Mouse (Mus musculus) myocyte (in vitro differentiated cells): ENCODE data around the gene Lyzl4. TPM values are rescaled to one million over a fixed set of nuclear protein-coding genes. Genes with fewer than 3 reads are reported as not detected.

Source experiments
- H3K27me3 ChIP-seq: one replicate; pipeline ENCODE4 v1.6.1; 2011; ENCODE audit not compliant: control insufficient read depth, insufficient read depth, insufficient read length
- H3K36me3 ChIP-seq: one replicate; pipeline ENCODE4 v1.6.1; 2011; ENCODE audit not compliant: control insufficient read depth, insufficient read depth
- H3K4me2 ChIP-seq: one replicate; pipeline ENCODE4 v1.6.1; 2011; ENCODE audit warnings: low read depth, control low read depth
- H3K4me3 ChIP-seq: one replicate; pipeline ENCODE4 v1.5.1; 2011; ENCODE audit warnings: mild to moderate bottlenecking, control low read depth, moderate library complexity
- H3K79me2 ChIP-seq: one replicate; pipeline ENCODE4 v1.6.1; 2011; ENCODE audit not compliant: control insufficient read depth, insufficient read depth
- H3ac ChIP-seq: one replicate; pipeline ENCODE4 v1.6.1; 2011; ENCODE audit not compliant: control insufficient read depth, insufficient read length
- CEBPB ChIP-seq: IDR thresholded peaks from 2 replicates; pipeline ENCODE4 v1.6.1; 2011; ENCODE audit warnings: mild to moderate bottlenecking, moderate library complexity; ENCODE audit not compliant: poor library complexity, insufficient read depth, severe bottlenecking
- E2F4 ChIP-seq: IDR thresholded peaks from one replicate; pipeline ENCODE4 v1.6.1; 2011; ENCODE audit warnings: mild to moderate bottlenecking, control low read depth, moderate library complexity; ENCODE audit not compliant: insufficient read depth
- MAX ChIP-seq: IDR thresholded peaks from one replicate; pipeline ENCODE4 v1.6.1; 2011; ENCODE audit warnings: low read depth, mild to moderate bottlenecking, control low read depth
- MYOD1 ChIP-seq, 3 experiments: IDR thresholded peaks; one replicate each; pipeline ENCODE4 v1.6.1; 2011; ENCODE audit warnings: control low read depth in 2 of 3, low read depth in 2 of 3, mild to moderate bottlenecking in 2 of 3, moderate library complexity in 1 of 3; ENCODE audit not compliant: insufficient read length in 2 of 3, control insufficient read depth in 1 of 3
- MYOG ChIP-seq, 3 experiments: IDR thresholded peaks; one replicate each; pipeline ENCODE4 v1.6.1; 2011; ENCODE audit warnings: control low read depth in 2 of 3, low read depth in 2 of 3, mild to moderate bottlenecking in 2 of 3; ENCODE audit not compliant: insufficient read length in 2 of 3, control insufficient read depth in 1 of 3, insufficient read depth in 1 of 3
- POLR2A ChIP-seq: IDR thresholded peaks from one replicate; pipeline ENCODE4 v1.6.1; 2011; ENCODE audit warnings: low read depth, mild to moderate bottlenecking, control low read depth, moderate library complexity; ENCODE audit not compliant: insufficient read length
- POLR2AphosphoS2 ChIP-seq: IDR thresholded peaks from one replicate; pipeline ENCODE4 v1.6.1; 2011; ENCODE audit warnings: low read depth, control low read depth; ENCODE audit not compliant: insufficient read length
- REST ChIP-seq: IDR thresholded peaks from one replicate; pipeline ENCODE4 v1.6.1; 2011; ENCODE audit warnings: mild to moderate bottlenecking, control low read depth, moderate library complexity; ENCODE audit not compliant: insufficient read depth, insufficient read length
- SRF ChIP-seq: IDR thresholded peaks from one replicate; pipeline ENCODE4 v1.6.1; 2011; ENCODE audit warnings: low read depth; ENCODE audit not compliant: control insufficient read depth, insufficient read length
- TCF12 ChIP-seq: IDR thresholded peaks from one replicate; pipeline ENCODE4 v1.6.1; 2011; ENCODE audit warnings: mild to moderate bottlenecking, control low read depth; ENCODE audit not compliant: poor library complexity, insufficient read depth, severe bottlenecking
- TCF3 ChIP-seq: IDR thresholded peaks from one replicate; pipeline ENCODE4 v1.6.1; 2011; ENCODE audit warnings: low read depth, control low read depth; ENCODE audit not compliant: insufficient read length
- USF1 ChIP-seq: IDR thresholded peaks from one replicate; pipeline ENCODE4 v1.6.1; 2011; ENCODE audit warnings: low read depth, mild to moderate bottlenecking, control low read depth, moderate library complexity
- polyA plus RNA-seq: library from polyadenylated mRNA; unstranded; fragments of >200 nt; fragmentation: generic; extraction: Trizol; gene quantifications from one replicate; pipeline ENCODE4 v1.2.1, GENCODE M21; 2012; ENCODE audit warnings: missing spikeins

The Lyzl4 gene
- polyA plus RNA-seq, 1 experiment: not detected

- TF ChIP-seq E2F4: no peak
- no peak for TF ChIP-seq REST
- Histone ChIP-seq H3ac (no peak overlapping the region), H3K4me2 (no peak overlapping the region), H3K79me2 (no peaks in the 10 kb centered on the region), H3K36me3 (no peaks in the 10 kb centered on the region), H3K4me3 (no peak overlapping the region), H3K27me3 (peaks cover 31% of the 10 kb centered on the region)
Measured at GRCm38 (mm10) chr9:121623235-121623634, 18.7 kb downstream of the Lyzl4 start.

- Histone ChIP-seq H3K27me3 (peaks cover 55% of the 10 kb centered on the region), H3K36me3 (no peaks in the 10 kb centered on the region), H3K4me2 (no peak overlapping the region), H3K4me3 (no peak overlapping the region), H3ac (no peak overlapping the region), H3K79me2 (no peaks in the 10 kb centered on the region)
- TF ChIP-seq E2F4 (no peak), MYOD1 (IDR thresholded peaks at IDR 0.05; ENCODE audit: control insufficient read depth in 1 of 3, insufficient read length in 2 of 3, low read depth in 2 of 3) (no peak), USF1 (no peak), CEBPB (no peak), MYOG (IDR thresholded peaks at IDR 0.05; ENCODE audit: control insufficient read depth in 1 of 3, insufficient read depth in 1 of 3, insufficient read length in 2 of 3, low read depth in 2 of 3) (no peak), TCF3 (no peak), POLR2A (no peak), SRF (no peak), POLR2AphosphoS2 (no peak), TCF12 (no peak), REST (no peak), MAX (no peak)
Measured at GRCm38 (mm10) chr9:121619441-121619840, 22.5 kb downstream of the Lyzl4 start.

GRCm38 (mm10) chr9:121616471-121616870, 25.4 kb downstream of the Lyzl4 start:
- H3K4me2 ChIP-seq: no peak overlapping the region
- no peak overlapping the region for H3K4me3 ChIP-seq
- peaks cover 58% of the 10 kb centered on the region for H3K27me3 ChIP-seq
- TF ChIP-seq E2F4: no peak
- TF ChIP-seq POLR2A: no peak
- TF ChIP-seq POLR2AphosphoS2: no peak
- no peak for TF ChIP-seq TCF12
- no peak for TF ChIP-seq MYOD1 (IDR thresholded peaks at IDR 0.05; ENCODE audit: control insufficient read depth in 1 of 3, insufficient read length in 2 of 3, low read depth in 2 of 3)
- no peak for TF ChIP-seq REST
- no peak for TF ChIP-seq MAX
- no peak for TF ChIP-seq TCF3
- no peak for TF ChIP-seq CEBPB
- TF ChIP-seq MYOG (IDR thresholded peaks at IDR 0.05; ENCODE audit: control insufficient read depth in 1 of 3, insufficient read depth in 1 of 3, insufficient read length in 2 of 3, low read depth in 2 of 3): no peak
- no peak for TF ChIP-seq SRF
- no peak for TF ChIP-seq USF1
- no peak overlapping the region for H3ac ChIP-seq
- H3K36me3 ChIP-seq: no peaks in the 10 kb centered on the region
- H3K79me2 ChIP-seq: no peaks in the 10 kb centered on the region

GRCm38 (mm10) chr9:121614241-121614757, 27.6 kb downstream of the Lyzl4 start:
- TF ChIP-seq USF1: no peak
- no peak for TF ChIP-seq MYOD1 (IDR thresholded peaks at IDR 0.05; ENCODE audit: control insufficient read depth in 1 of 3, insufficient read length in 2 of 3, low read depth in 2 of 3)
- no peak for TF ChIP-seq TCF3
- no peak for TF ChIP-seq MYOG (IDR thresholded peaks at IDR 0.05; ENCODE audit: control insufficient read depth in 1 of 3, insufficient read depth in 1 of 3, insufficient read length in 2 of 3, low read depth in 2 of 3)
- TF ChIP-seq REST: no peak
- H3ac ChIP-seq: no peak overlapping the region
- no peaks in the 10 kb centered on the region for H3K36me3 ChIP-seq
- peaks cover 57% of the 10 kb centered on the region for H3K27me3 ChIP-seq
- no peak overlapping the region for H3K4me2 ChIP-seq
- H3K79me2 ChIP-seq: no peaks in the 10 kb centered on the region
- no peak overlapping the region for H3K4me3 ChIP-seq

- no peak overlapping the region for H3K4me3 ChIP-seq
- TF ChIP-seq MAX (no peak), POLR2A (no peak), E2F4 (no peak), SRF (no peak)
- H3K27me3 ChIP-seq: peaks cover 48% of the 10 kb centered on the region
- H3K4me2 ChIP-seq: no peak overlapping the region
- no peaks in the 10 kb centered on the region for H3K79me2 ChIP-seq
- no peak overlapping the region for H3ac ChIP-seq
- no peaks in the 10 kb centered on the region for H3K36me3 ChIP-seq
Measured at GRCm38 (mm10) chr9:121613192-121613591, 28.7 kb downstream of the Lyzl4 start.

- no peak overlapping the region for H3ac ChIP-seq
- H3K36me3 ChIP-seq: no peaks in the 10 kb centered on the region
- TF ChIP-seq E2F4 (no peak), REST (no peak), MYOG (IDR thresholded peaks at IDR 0.05; ENCODE audit: control insufficient read depth in 1 of 3, insufficient read depth in 1 of 3, insufficient read length in 2 of 3, low read depth in 2 of 3) (no peak), MYOD1 (IDR thresholded peaks at IDR 0.05; ENCODE audit: control insufficient read depth in 1 of 3, insufficient read length in 2 of 3, low read depth in 2 of 3) (no peak), MAX (no peak), POLR2AphosphoS2 (no peak), TCF12 (no peak), USF1 (no peak), SRF (no peak)
- no peaks in the 10 kb centered on the region for H3K79me2 ChIP-seq
- H3K4me2 ChIP-seq: no peak overlapping the region
- H3K4me3 ChIP-seq: no peak overlapping the region
- H3K27me3 ChIP-seq: peaks cover 23% of the 10 kb centered on the region
Measured at GRCm38 (mm10) chr9:121609381-121609780, 32.5 kb downstream of the Lyzl4 start.
